Mouse (Mus musculus) megakaryocyte, embryonic 14.5 days (primary cell): ENCODE measurements at regions not wholly inside any gene's neighbourhood (a gene's known extent, or its start where the extent isn't known, plus 50 kb on each side); places are given as distances from the start of the nearest gene placed in this dataset.

Experiments used
- H3K27me3 ChIP-seq: replicated peaks from 2 replicates; pipeline ENCODE3; 2012; ENCODE audit warnings: inconsistent platforms
- H3K36me3 ChIP-seq: replicated peaks from 2 replicates; pipeline ENCODE3; 2012; ENCODE audit warnings: low read length, inconsistent platforms, mixed read lengths
- H3K4me1 ChIP-seq: 2 replicates; pipeline ENCODE4 v1.6.1; 2012; ENCODE audit warnings: inconsistent platforms
- H3K4me3 ChIP-seq: replicated peaks from 2 replicates; pipeline ENCODE3; 2012; ENCODE audit warnings: moderate library complexity, mild to moderate bottlenecking, inconsistent platforms
- H3K9me3 ChIP-seq: 2 replicates; pipeline ENCODE4 v1.6.1; 2012; ENCODE audit warnings: inconsistent platforms
- FLI1 ChIP-seq: IDR thresholded peaks from 2 replicates; pipeline ENCODE4 v1.6.1; 2012; ENCODE audit warnings: low read length, inconsistent platforms, mixed read lengths
- GATA1 ChIP-seq: IDR thresholded peaks from 3 replicates; pipeline ENCODE4 v1.6.1; 2012; ENCODE audit warnings: mixed read lengths, low read length, inconsistent platforms, borderline replicate concordance

DNA sequence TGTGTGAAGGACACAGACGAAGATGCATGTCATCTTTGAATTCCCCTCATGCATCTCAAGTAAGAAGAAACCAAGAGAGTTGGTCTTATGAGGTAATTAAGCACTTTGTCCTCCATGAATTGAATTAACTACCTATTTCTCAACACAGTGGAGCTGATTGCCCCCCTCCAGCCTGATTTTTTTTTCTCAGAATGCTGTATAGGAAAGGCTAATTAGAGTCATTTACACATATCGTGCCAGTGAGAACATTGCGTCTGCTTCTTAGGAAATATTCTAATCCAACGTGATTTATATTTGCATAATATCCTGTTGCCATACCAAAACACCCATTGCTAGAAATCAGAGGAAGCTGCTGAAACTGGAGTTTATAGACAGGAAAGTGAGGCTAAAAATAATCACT, 414.8 kb downstream of the Adam3 start:
- Histone ChIP-seq H3K36me3 (no peaks in the 10 kb centered on the region), H3K4me3 (no peak overlapping the region), H3K4me1 (no peaks in the 10 kb centered on the region), H3K27me3 (no peaks in the 10 kb centered on the region), H3K9me3 (peaks cover 4% of the 10 kb centered on the region)
- TF ChIP-seq FLI1 (no peak), GATA1 (no peak)

GRCm38 (mm10) chr8:24294565-24294964, 431.1 kb downstream of the Adam3 start:
- H3K9me3 ChIP-seq = peaks cover 31% of the 10 kb centered on the region
- H3K36me3 ChIP-seq = no peaks in the 10 kb centered on the region
- no peak overlapping the region for H3K4me3 ChIP-seq
- H3K27me3 ChIP-seq = no peaks in the 10 kb centered on the region
- no peaks in the 10 kb centered on the region for H3K4me1 ChIP-seq
- TF ChIP-seq GATA1 (no peak), FLI1 (no peak)

- Histone ChIP-seq H3K4me1 (no peaks in the 10 kb centered on the region), H3K27me3 (no peaks in the 10 kb centered on the region), H3K36me3 (no peaks in the 10 kb centered on the region), H3K9me3 (peaks cover 43% of the 10 kb centered on the region), H3K4me3 (no peak overlapping the region)
- TF ChIP-seq GATA1 (no peak), FLI1 (no peak)
Observed at GRCm38 (mm10) chr8:24287861-24288260, 437.8 kb downstream of the Adam3 start.

DNA sequence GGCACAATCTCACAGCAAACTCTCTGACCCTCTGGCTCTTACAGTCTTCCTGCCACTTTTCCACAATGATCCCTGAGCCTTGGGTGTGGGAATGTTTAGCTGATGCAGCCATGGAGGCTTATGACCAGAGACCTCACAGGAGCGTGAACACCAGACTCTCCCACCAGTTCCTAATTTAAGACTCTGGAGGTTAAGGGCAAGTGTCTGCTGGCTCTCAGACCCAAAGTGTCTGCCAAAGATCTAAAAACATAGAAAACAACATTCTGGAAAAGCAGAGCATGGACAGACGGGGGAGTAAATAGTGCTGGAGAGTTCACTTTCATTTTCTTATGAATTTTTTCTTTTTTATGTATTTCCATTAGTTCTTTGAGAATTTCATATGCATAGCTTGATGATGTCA, 440.7 kb downstream of the Adam3 start:
- Histone ChIP-seq H3K4me3 (no peak overlapping the region), H3K27me3 (no peaks in the 10 kb centered on the region), H3K36me3 (no peaks in the 10 kb centered on the region), H3K9me3 (peaks cover 43% of the 10 kb centered on the region), H3K4me1 (no peaks in the 10 kb centered on the region)
- TF ChIP-seq GATA1 = no peak
- TF ChIP-seq FLI1 = no peak

- H3K27me3 ChIP-seq = no peaks in the 10 kb centered on the region
- H3K9me3 ChIP-seq = peaks cover 41% of the 10 kb centered on the region
- no peaks in the 10 kb centered on the region for H3K4me1 ChIP-seq
- no peak overlapping the region for H3K4me3 ChIP-seq
- no peaks in the 10 kb centered on the region for H3K36me3 ChIP-seq
- TF ChIP-seq FLI1 = no peak
- no peak for TF ChIP-seq GATA1
Observed at GRCm38 (mm10) chr8:24283901-24284405, 441.7 kb downstream of the Adam3 start.

GRCm38 (mm10) chr8:24280296-24280695, 445.4 kb downstream of the Adam3 start:
- H3K36me3 ChIP-seq = no peaks in the 10 kb centered on the region
- H3K4me3 ChIP-seq = no peak overlapping the region
- H3K27me3 ChIP-seq = no peaks in the 10 kb centered on the region
- peaks cover 23% of the 10 kb centered on the region for H3K9me3 ChIP-seq
- TF ChIP-seq FLI1 = no peak
- no peak for TF ChIP-seq GATA1
- no peaks in the 10 kb centered on the region for H3K4me1 ChIP-seq

- H3K4me1 ChIP-seq = no peaks in the 10 kb centered on the region
- H3K9me3 ChIP-seq = peaks cover 21% of the 10 kb centered on the region
- H3K27me3 ChIP-seq = no peaks in the 10 kb centered on the region
- TF ChIP-seq FLI1 (no peak), GATA1 (no peak)
- no peak overlapping the region for H3K4me3 ChIP-seq
- H3K36me3 ChIP-seq = no peaks in the 10 kb centered on the region
Observed at GRCm38 (mm10) chr8:24278391-24278790, 447.3 kb downstream of the Adam3 start.

GRCm38 (mm10) chr8:24261359-24261758, 464.3 kb downstream of the Adam3 start:
- Histone ChIP-seq H3K36me3 (no peaks in the 10 kb centered on the region), H3K9me3 (peaks cover 47% of the 10 kb centered on the region), H3K27me3 (no peaks in the 10 kb centered on the region), H3K4me1 (no peaks in the 10 kb centered on the region), H3K4me3 (no peak overlapping the region)
- TF ChIP-seq FLI1 (no peak), GATA1 (no peak)

- H3K4me3 ChIP-seq = no peak overlapping the region
- no peaks in the 10 kb centered on the region for H3K4me1 ChIP-seq
- peaks cover 39% of the 10 kb centered on the region for H3K9me3 ChIP-seq
- TF ChIP-seq FLI1 (no peak), GATA1 (no peak)
- no peaks in the 10 kb centered on the region for H3K27me3 ChIP-seq
- no peaks in the 10 kb centered on the region for H3K36me3 ChIP-seq
Observed at GRCm38 (mm10) chr8:24258622-24259021, 467.0 kb downstream of the Adam3 start.

GRCm38 (mm10) chr8:24242211-24242610, 483.4 kb downstream of the Adam3 start:
- no peak for TF ChIP-seq FLI1
- TF ChIP-seq GATA1 = no peak
- no peaks in the 10 kb centered on the region for H3K27me3 ChIP-seq
- H3K4me1 ChIP-seq = no peaks in the 10 kb centered on the region
- H3K4me3 ChIP-seq = no peak overlapping the region
- peaks cover 57% of the 10 kb centered on the region for H3K9me3 ChIP-seq
- H3K36me3 ChIP-seq = no peaks in the 10 kb centered on the region

DNA sequence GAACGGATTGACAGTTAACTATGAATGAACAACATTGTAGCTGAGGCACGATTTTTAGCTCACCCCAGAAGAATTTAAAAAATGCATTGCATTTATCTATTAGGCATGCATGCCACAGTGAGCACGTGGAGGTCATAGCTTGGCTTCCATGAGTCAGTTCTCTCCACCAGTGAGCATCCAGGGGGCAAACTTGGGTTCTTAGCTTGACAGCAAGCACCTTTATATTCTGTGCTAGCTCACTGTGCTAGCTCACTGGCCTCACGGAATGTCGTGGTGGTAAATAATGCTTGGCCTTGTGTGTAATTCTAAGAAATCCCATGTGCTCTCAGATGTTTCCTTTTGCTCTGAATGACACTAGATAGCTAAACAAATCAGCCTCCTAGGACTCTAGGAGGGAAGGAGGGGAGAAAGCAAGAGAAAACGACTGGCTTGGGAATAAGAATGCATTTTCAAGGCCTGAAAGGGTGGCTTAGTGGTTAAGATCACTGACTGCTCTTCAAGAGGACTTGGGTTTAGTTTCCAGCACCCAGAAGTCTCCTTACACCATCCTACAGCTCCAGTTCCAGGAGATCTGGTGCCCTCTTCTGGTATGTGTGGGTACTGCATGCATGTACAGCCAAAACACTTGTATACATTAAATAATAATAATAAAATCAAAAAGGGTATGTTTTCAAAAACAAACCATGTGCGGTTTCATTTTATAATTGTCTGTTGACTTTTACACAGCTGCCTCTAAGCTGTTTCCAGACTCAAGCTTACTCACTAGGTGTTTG, 485.3 kb downstream of the Adam3 start:
- Histone ChIP-seq H3K4me1 (no peaks in the 10 kb centered on the region), H3K36me3 (no peaks in the 10 kb centered on the region)

More for the DNA sequence above, 485.3 kb downstream of the Adam3 start:
- peaks cover 63% of the 10 kb centered on the region for H3K9me3 ChIP-seq
- TF ChIP-seq FLI1 = no peak
- TF ChIP-seq GATA1 = no peak
- no peaks in the 10 kb centered on the region for H3K27me3 ChIP-seq
- H3K4me3 ChIP-seq = no peak overlapping the region
